Mouse (Mus musculus): ENCODE data around the gene Abcg4.
"Not testable (repeated sequence)": the region's sequence is repeated elsewhere in the genome, so short reads cannot be mapped to it uniquely, and the experiment has no call there.

The Abcg4 gene

DNA sequence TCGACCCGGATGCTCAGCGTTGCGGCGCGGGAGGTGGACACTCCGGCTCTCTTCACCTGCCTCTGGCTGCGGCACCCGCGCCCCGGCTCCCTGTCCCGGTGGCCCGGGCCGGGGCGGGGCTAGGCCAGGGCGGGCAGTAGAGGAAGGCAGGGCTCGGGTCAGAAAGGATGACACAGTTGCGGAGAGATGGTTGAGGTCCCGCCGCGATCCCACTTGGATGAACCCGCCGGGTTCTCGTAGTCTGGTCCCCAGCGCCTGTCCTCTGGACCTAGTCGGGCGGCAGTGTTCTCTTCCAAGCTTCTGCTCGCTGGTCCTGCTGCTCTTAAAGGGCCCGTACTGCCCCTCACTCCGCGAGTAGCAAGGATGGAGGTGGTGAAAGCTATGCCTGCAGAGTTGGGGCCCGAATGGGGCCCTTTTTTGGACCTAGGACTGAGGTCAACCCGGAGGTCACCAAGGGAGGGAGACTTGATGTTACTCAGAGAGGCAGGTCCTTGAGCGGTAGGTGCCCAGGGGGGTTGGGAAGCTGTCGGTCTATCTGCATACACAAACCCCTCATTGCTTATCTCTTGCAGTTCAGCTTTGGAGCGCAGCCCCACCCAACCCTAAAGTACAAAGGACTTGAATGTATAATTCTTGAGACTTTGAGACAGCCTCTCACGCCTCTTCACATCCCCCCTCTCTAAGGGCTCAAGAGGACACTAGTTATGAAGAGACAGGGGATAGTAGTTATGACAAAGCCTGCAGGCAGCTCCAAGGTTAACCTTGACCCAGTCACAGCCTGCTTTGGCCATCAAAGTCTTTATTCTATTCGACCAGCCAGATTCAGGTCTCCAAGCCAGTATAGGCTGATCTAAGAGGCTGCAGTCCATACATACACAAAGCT lies at the start of gene Abcg4:
Gene Abcg4 (minus strand): TSS at position 540 of the 883 bp plus-strand sequence.
- peak; percentile 49 for DNase-seq (ENCODE audit: low read depth, low spot score)

DNA sequence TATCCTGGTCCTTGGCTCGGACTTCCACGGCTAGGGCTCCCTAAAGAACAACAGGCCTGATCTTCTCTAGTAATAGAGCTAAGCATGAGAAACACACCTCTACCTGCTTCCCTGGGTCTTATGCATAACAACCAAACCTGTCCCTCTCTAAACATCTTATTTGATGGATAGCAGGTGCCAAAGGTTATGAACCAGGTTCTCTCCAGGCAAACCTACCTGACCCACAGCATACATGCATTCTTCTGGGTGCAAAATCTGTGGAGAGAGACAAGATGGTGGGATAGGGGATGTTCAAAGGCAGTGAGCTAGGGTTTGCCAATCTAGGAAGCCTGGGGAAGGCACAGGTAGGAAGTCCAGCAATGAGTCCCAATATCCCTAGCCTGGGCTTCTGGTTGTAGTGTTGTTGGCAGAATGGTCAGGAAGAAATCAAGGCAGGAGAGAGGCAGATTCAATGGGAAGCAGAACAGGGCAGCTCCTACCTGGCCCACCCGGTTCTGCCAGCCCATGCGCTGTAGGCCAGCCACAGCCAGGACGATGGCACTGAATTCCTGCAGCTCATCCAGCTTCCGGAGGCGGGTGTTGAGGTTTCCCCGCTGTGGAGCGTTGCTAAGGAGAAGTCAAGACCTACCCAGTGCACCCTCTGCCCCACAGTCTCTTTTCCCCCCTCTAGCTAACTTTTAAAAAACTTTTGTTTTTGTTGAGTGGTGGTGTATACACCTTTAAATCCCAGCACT lies 49.2 kb upstream of the Abcg4 start:
- DNase-seq (ENCODE audit: low read depth, low spot score), result peak; percentile 66

DNA sequence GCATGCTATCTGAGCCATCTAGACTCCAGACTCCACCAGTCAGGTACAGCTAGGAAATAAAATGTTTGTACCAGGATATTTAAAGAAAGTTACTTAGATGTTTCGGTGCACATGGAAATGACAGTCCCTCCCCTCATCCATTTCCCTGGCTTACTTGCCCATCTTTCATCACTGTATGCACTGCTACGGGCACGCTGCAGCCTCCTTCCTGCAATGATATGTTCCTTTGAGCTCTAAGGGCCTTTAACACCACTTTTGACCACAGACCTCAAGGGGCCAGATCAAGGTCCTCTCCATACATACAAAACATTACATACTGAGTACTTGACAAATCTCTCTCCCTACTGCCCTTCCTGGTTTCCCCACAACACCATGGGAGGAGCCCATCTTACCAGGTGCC lies 48.5 kb upstream of the Abcg4 start:
- peak; percentile 51 for DNase-seq (ENCODE audit: low read depth, low spot score)

GRCm38 (mm10) chr9:44336513-44336912 lies 48.1 kb upstream of the Abcg4 start:
- DNase-seq (ENCODE audit: low read depth, low spot score), result not testable (repeated sequence)

DNA sequence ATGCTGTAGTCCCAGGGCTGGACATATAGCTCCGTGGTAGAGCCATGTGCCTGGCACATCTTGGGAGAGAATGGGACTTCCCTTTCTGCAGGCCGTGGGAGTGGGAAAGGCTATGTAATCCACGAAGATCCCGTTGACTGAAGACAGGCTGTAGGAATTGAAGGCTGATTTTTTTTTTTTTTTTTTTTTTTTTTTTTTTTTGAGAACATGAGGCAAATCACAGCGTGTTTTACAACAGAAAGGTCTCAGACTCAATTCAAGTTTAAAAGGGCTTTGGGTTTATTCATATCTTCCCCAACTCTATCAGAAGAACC lies 47.6 kb upstream of the Abcg4 start:
- no peak for DNase-seq (ENCODE audit: low read depth, low spot score)

- DNase-seq (ENCODE audit: low read depth, low spot score), result peak; percentile 60
These were observed 47.1 kb upstream of the Abcg4 start for GRCm38 (mm10) chr9:44335331-44336092.

- DNase-seq (ENCODE audit: low read depth, low spot score), result peak; percentile 100
These were observed 46.2 kb upstream of the Abcg4 start, which contains the start of gene H2afx for GRCm38 (mm10) chr9:44334396-44335330. H2afx (plus strand) TSS chr9:44334694.

DNA sequence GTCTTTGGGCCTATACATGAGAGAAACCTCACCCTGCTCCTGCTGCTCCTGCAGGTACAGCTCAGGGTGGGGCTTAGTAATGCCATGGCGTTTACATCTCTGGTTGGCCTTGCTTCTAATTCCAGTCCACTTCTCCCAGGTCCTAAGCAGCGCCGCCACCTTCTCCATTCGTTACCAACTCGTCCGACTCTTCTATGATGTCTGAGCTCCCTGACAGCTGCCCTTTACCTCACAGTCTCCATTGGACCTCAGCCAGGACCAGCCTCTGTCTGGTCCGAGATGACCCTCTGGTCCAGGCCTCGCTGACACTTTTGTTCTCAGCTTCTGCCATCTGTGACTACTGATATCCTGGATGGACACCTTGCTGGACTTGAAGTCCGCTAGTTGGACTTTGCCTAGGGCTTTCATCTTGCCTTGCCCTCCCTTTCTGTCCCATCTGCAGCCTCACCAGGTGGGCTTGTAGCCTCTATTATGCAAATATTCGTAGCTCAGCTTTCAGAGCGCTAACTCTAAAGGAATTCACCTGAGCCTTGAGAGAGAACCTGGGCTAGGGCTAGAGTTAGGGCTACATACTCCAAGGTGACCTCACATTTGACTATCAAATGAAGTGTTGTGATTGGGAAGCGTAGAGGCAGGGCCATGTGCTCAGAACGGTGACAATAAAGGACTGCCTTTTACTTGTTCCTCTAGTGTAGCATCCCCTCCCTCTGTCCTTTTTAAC lies 44.7 kb upstream of the Abcg4 start:
- peak; percentile 88 for DNase-seq (ENCODE audit: low read depth, low spot score)

DNA sequence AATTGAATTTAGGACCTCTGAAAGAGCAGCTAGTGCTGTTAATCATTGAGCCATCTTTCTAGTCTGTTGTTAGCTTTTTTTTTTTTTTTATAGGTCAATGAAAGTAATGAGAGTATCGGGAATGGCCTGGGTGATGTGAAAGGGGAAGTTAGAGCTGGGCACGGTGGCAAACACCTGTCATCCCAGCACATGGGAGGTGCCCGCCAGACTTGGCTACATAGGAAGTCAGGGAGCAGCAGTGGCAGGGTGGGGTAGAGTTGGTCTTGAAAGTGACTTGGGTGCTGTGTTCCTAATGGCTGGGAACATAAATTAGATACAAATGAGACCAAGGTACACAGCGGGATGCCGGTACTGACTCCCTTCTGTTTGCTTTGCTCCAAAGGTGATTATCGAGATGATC lies 42.3 kb upstream of the Abcg4 start:
- no peak for DNase-seq (ENCODE audit: low read depth, low spot score)

- no peak for DNase-seq (ENCODE audit: low read depth, low spot score)
These were observed 39.5 kb upstream of the Abcg4 start for GRCm38 (mm10) chr9:44327926-44328325.

GRCm38 (mm10) chr9:44327064-44327711 lies 38.8 kb upstream of the Abcg4 start:
- DNase-seq (ENCODE audit: low read depth, low spot score), result peak; percentile 58

- DNase-seq (ENCODE audit: low read depth, low spot score), result peak; percentile 93
These were observed 38.1 kb upstream of the Abcg4 start for GRCm38 (mm10) chr9:44326371-44327063.

DNA sequence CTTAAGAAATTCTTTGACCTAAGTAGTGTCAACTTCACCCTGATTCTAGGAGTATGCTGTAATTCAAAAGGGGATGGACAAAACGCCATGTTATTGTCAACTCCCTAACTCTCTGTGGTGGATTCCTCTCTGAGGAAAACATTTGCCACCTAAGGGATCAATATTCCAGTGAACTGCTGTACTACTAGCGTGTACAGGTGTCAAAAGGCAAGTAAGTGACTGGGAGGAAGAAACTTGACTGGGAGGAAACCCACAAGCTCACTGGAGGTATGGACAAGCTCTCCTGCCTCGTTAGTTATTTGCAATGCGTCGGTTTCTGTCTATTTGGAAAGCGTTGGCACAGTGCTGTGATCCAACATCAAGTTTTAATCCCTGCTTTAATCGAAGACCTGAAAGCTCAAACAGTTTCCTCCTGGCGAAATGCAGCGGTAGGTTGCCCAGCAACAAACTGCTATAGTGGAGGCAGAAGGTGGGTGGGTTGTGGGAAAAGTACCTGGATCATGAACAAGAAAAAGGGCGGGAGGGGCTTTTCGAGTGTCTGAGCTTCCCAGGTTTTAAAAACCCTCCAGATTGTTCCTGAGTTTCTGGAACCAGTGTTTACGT lies 37.5 kb upstream of the Abcg4 start, which contains the start of gene Dpagt1:
Gene Dpagt1 (plus strand): TSS at position 252 of the 603 bp plus-strand sequence.
- DNase-seq (ENCODE audit: low read depth, low spot score), result no peak

DNA sequence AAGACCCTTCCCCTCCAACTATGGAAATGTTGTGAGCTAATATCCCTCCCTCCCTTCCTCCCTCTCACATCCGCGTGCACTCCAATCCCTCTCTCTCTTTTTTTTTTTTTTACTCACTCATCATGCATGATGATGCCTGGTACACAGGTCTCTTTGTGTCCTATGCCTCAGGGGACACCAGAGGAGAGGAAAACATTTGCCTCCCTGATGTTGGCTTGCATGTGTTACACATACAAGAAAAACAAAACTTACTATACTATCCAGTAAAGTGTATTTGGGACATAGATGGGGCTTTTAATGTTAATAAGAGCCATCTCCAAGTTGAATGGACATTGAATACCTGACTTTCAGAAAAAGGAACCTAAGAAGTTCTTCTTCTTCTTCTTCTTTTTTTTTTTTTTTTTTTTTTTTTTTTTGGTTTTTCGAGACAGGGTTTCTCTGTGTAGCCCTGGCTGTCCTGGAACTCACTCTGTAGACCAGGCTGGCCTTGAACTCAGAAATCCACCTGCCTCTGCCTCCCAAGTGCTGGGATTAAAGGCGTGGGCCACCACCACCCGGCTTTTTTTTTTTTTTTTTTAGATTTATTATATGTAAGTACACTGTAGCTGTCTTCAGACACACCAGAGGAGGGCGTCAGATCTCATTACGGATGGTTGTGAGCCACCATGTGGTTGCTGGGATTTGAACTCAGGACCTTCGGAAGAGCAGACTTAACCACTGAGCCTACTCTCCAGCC lies 36.8 kb upstream of the Abcg4 start:
- DNase-seq (ENCODE audit: low read depth, low spot score), result not testable (repeated sequence)

DNA sequence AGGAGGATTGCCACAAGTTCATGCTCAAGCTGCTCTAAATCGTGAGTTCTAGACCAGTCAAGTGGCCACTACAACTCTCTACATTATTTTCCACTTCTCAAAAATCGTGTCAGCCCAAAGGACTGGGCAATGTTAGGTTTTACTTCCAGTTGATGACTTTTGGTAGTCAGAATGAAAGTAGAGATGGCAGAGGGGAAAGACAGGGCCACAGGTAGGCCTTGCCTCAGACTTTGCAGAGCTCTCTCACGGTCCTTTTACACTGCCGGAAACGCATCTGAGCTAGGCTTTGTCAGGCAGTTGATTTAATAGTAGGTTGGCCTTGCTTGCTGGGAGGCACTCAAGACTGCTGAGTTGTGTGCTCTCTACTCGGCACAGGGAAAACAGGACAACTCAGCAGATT lies 35.7 kb upstream of the Abcg4 start:
- DNase-seq (ENCODE audit: low read depth, low spot score), result no peak

- DNase-seq (ENCODE audit: low read depth, low spot score), result not testable (repeated sequence)
These were observed 35.2 kb upstream of the Abcg4 start for GRCm38 (mm10) chr9:44323656-44324055.

DNA sequence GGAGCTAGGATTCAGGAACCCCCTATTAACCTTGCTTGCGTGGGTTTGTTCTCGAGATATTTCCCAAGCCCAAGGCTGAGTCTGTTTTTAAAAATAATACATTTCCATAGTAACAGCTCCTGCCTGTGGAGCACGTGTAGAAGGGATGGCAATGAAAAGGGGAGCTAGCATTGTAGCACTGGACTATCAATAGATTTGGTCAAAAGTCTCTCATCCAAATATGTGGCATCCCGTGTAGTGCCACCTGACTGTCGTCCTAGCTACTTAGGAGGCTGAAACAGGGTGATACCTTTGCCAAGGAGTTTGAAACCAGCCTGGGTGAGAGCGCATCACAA lies 32.4 kb upstream of the Abcg4 start:
- no peak for DNase-seq (ENCODE audit: low read depth, low spot score)
